Mouse (Mus musculus) liver, adult 2 months (tissue): ENCODE measurements around the gene Grk5. TPM values are rescaled to one million over a fixed set of nuclear protein-coding genes. Genes with fewer than 3 reads are reported as not detected.

ENCODE experiments used
- DNase-seq: peaks from one replicate; pipeline ENCODE4 v3.0.0-alpha.2; 2011; ENCODE audit warnings: low read depth, low spot score; ENCODE audit errors: extremely low read depth
- H3K27ac ChIP-seq: fragments of 200-500 bp; replicated peaks from 2 replicates; pipeline ENCODE4 v1.5.1; 2012; ENCODE audit warnings: low read depth, mild to moderate bottlenecking, control low read depth, inconsistent platforms, low read length; ENCODE audit not compliant: insufficient read depth
- H3K27me3 ChIP-seq: fragments of 200-500 bp; 2 replicates; pipeline ENCODE4 v1.6.1; 2012; ENCODE audit warnings: mild to moderate bottlenecking, moderate library complexity, low read length, inconsistent platforms; ENCODE audit not compliant: control insufficient read depth, insufficient read depth
- H3K36me3 ChIP-seq: fragments of 200-500 bp; 2 replicates; pipeline ENCODE4 v1.6.1; 2012; ENCODE audit warnings: low read length, inconsistent platforms; ENCODE audit not compliant: control insufficient read depth, insufficient read depth
- H3K4me1 ChIP-seq: fragments of 200-500 bp; 2 replicates; pipeline ENCODE4 v1.6.1; 2011; ENCODE audit warnings: low read length; ENCODE audit not compliant: control insufficient read depth, insufficient read depth
- H3K4me3 ChIP-seq: fragments of 200-500 bp; 2 replicates; pipeline ENCODE4 v1.5.1; 2011; ENCODE audit warnings: low read depth, mild to moderate bottlenecking, control low read depth, low read length, moderate library complexity; ENCODE audit not compliant: insufficient read depth
- H3K79me2 ChIP-seq: fragments of 200-500 bp; 2 replicates; pipeline ENCODE4 v1.6.1; 2012; ENCODE audit warnings: inconsistent platforms, mild to moderate bottlenecking, low read length, moderate library complexity; ENCODE audit not compliant: control insufficient read depth, insufficient read depth
- H3K9ac ChIP-seq: fragments of 200-500 bp; 2 replicates; pipeline ENCODE4 v1.6.1; 2012; ENCODE audit warnings: low read depth, mild to moderate bottlenecking, control low read depth, inconsistent platforms, low read length
- CTCF ChIP-seq: fragments of 200-500 bp; IDR thresholded peaks from 2 replicates; pipeline ENCODE4 v1.5.1; 2011; ENCODE audit warnings: low read depth, low read length, control low read depth
- POLR2A ChIP-seq: fragments of 200-500 bp; IDR thresholded peaks from 2 replicates; pipeline ENCODE4 v1.6.1; 2011; ENCODE audit warnings: low read length, control low read depth; ENCODE audit not compliant: insufficient read depth; ENCODE audit errors: extremely low read depth
- WGBS: fragments of 180-500 bp; shearing (Covaris S2); methylation state at CpG from one replicate; pipeline ENCODE4 v1.1.7; 2018; 5-methylcytosine and 5-hydroxymethylcytosine counted together
- polyA plus RNA-seq: library from polyadenylated mRNA; depleted of rRNA; stranded (reverse); fragments of >200 nt; gene quantifications from 2 replicates; pipeline ENCODE4 v1.2.3, GENCODE M21; 2012
- total RNA-seq: library from RNA; depleted of rRNA; stranded (reverse); fragments of >200 nt; gene quantifications from 2 replicates; pipeline ENCODE4 v1.2.3, GENCODE M21; 2014

Gene Grk5
- total and polyA plus RNA-seq, 2 experiments, result 0.48 to 2.2 TPM

GRCm38 (mm10) chr19:60871366-60871765 is 18.2 kb upstream of the Grk5 start:
- Histone ChIP-seq H3K27me3 (no peaks in the 10 kb centered on the region), H3K9ac (no peak overlapping the region), H3K27ac (no peak overlapping the region), H3K36me3 (peaks cover 45% of the 10 kb centered on the region), H3K4me1 (peaks cover 7% of the 10 kb centered on the region), H3K4me3 (no peak overlapping the region), H3K79me2 (no peaks in the 10 kb centered on the region; the same call in 1 of the 2 replicates)
- DNase-seq, result no peak
- TF ChIP-seq CTCF (no peak), POLR2A (no peak)
- 87% methylated on average over 5 of the region's 5 CpGs for WGBS

GRCm38 (mm10) chr19:60872272-60872671 is 17.3 kb upstream of the Grk5 start:
- no peak overlapping the region for H3K27ac ChIP-seq
- H3K4me1 ChIP-seq, result peaks cover 7% of the 10 kb centered on the region

GRCm38 (mm10) chr19:60873501-60873900 is 16.0 kb upstream of the Grk5 start:
- Histone ChIP-seq H3K79me2 (no peaks in the 10 kb centered on the region), H3K36me3 (peaks cover 33% of the 10 kb centered on the region), H3K4me3 (peak overlapping the region; percentile 73; the same call in 1 of the 2 replicates), H3K27ac (peak overlapping the region; percentile 72), H3K27me3 (no peaks in the 10 kb centered on the region), H3K4me1 (peaks cover 7% of the 10 kb centered on the region), H3K9ac (peak overlapping the region; percentile 75)
- no peak for TF ChIP-seq POLR2A
- TF ChIP-seq CTCF, result no peak
- DNase-seq, result peak; percentile 88
- under 1% methylated on average over 4 of the region's 4 CpGs for WGBS

More at GRCm38 (mm10) chr19:60872272-60872671, 17.3 kb upstream of the Grk5 start:
- Histone ChIP-seq H3K4me3 (no peak overlapping the region), H3K27me3 (no peaks in the 10 kb centered on the region), H3K79me2 (no peaks in the 10 kb centered on the region; the same call in 1 of the 2 replicates), H3K36me3 (peaks cover 41% of the 10 kb centered on the region), H3K9ac (no peak overlapping the region)
- TF ChIP-seq POLR2A (no peak), CTCF (no peak)
- no peak for DNase-seq
- WGBS, result 52% methylated on average over 1 of the region's 1 CpGs

GRCm38 (mm10) chr19:60874064-60874694 is 15.4 kb upstream of the Grk5 start, which contains the start of gene Prdx3:
Gene Prdx3, minus strand, starts transcription at chr19:60874556.
- H3K79me2 ChIP-seq, result no peaks in the 10 kb centered on the region
- TF ChIP-seq CTCF, result 0 out of 2 replicates have a peak, but pooled peaks have one; percentile 10
- peak; percentile 88 for TF ChIP-seq POLR2A
- peaks cover 28% of the 10 kb centered on the region for H3K36me3 ChIP-seq
- peak; percentile 88 for DNase-seq
- peak within 1 kb of the TSS; percentile 73 for H3K4me3 ChIP-seq
- H3K27ac ChIP-seq, result peak within 1 kb of the TSS; percentile 72
- WGBS, result 0% methylated on average over 28 of the region's 28 CpGs
- H3K9ac ChIP-seq, result peak within 1 kb of the TSS; percentile 75
- H3K4me1 ChIP-seq, result peaks cover 7% of the 10 kb centered on the region
- H3K27me3 ChIP-seq, result no peaks in the 10 kb centered on the region

- Histone ChIP-seq H3K79me2 (no peaks in the 10 kb centered on the region), H3K9ac (no peak overlapping the region), H3K4me3 (no peak overlapping the region), H3K4me1 (no peaks in the 10 kb centered on the region; the same call in 1 of the 2 replicates), H3K36me3 (no peaks in the 10 kb centered on the region), H3K27me3 (no peaks in the 10 kb centered on the region), H3K27ac (no peak overlapping the region)
- 25% methylated on average over 3 of the region's 3 CpGs for WGBS
- peak; percentile 50 for DNase-seq
- 0 out of 2 replicates have a peak, but pooled peaks have one; percentile 11 for TF ChIP-seq CTCF
- no peak for TF ChIP-seq POLR2A
Measured at GRCm38 (mm10) chr19:60883129-60883528, 6.4 kb upstream of the Grk5 start.

- H3K9ac ChIP-seq, result no peak overlapping the region
- H3K4me3 ChIP-seq, result no peak overlapping the region
- 72% methylated on average over 2 of the region's 2 CpGs for WGBS
- peaks cover 5% of the 10 kb centered on the region for H3K4me1 ChIP-seq
- H3K27ac ChIP-seq, result no peak overlapping the region
- no peaks in the 10 kb centered on the region for H3K27me3 ChIP-seq
- no peak for TF ChIP-seq POLR2A
- no peak for TF ChIP-seq CTCF
- H3K79me2 ChIP-seq, result no peaks in the 10 kb centered on the region; the same call in 1 of the 2 replicates
- no peaks in the 10 kb centered on the region for H3K36me3 ChIP-seq
- DNase-seq, result no peak
Measured at GRCm38 (mm10) chr19:60887637-60888036, 1.9 kb upstream of the Grk5 start.
